Mouse (Mus musculus) lung, embryonic 14.5 days (tissue): ENCODE results near the gene Lrch4. TPM values are rescaled to one million over a fixed set of nuclear protein-coding genes. Genes with fewer than 3 reads are reported as not detected.
A peak's percentile ranks its signal among the peaks of the same experiment; 100 is the strongest.

Source experiments
- ATAC-seq: fragments of 200-750 bp; cut with Nextera tagmentation; 2 replicates; pipeline ENCODE4 v1.8.0; 2017; ENCODE audit warnings: mild to moderate bottlenecking, moderate TSS enrichment, moderate library complexity; ENCODE audit not compliant: insufficient read depth
- DNase-seq: peaks from one replicate; pipeline ENCODE4 v3.0.0-alpha.2; 2015
- H3K27ac ChIP-seq: fragments of 300-500 bp; sonication (generic); 2 replicates; pipeline ENCODE4 v1.5.1; 2014; ENCODE audit warnings: low read depth, mild to moderate bottlenecking, moderate library complexity
- H3K27me3 ChIP-seq: fragments of 300-500 bp; sonication (generic); 2 replicates; pipeline ENCODE4 v1.6.1; 2014; ENCODE audit warnings: low read length, control low read depth; ENCODE audit not compliant: insufficient read depth
- H3K36me3 ChIP-seq: fragments of 300-500 bp; sonication (generic); 2 replicates; pipeline ENCODE4 v1.6.1; 2014; ENCODE audit warnings: control low read depth; ENCODE audit not compliant: insufficient read depth
- H3K4me1 ChIP-seq: fragments of 300-500 bp; sonication (generic); 2 replicates; pipeline ENCODE4 v1.6.1; 2014; ENCODE audit warnings: antibody characterized with exemption, control low read depth; ENCODE audit not compliant: insufficient read depth
- H3K4me2 ChIP-seq: fragments of 300-500 bp; sonication (generic); 2 replicates; pipeline ENCODE4 v1.6.1; 2014; ENCODE audit warnings: mild to moderate bottlenecking
- H3K4me3 ChIP-seq: fragments of 300-500 bp; sonication (generic); 2 replicates; pipeline ENCODE4 v1.5.1; 2014; ENCODE audit warnings: low read depth, low read length
- H3K9ac ChIP-seq: fragments of 300-500 bp; sonication (generic); 2 replicates; pipeline ENCODE4 v1.6.1; 2014
- H3K9me3 ChIP-seq: fragments of 300-500 bp; sonication (generic); 2 replicates; pipeline ENCODE4 v1.6.1; 2016; ENCODE audit warnings: low read depth, low read length, control low read depth
- CTCF ChIP-seq: IDR thresholded peaks from 2 replicates; pipeline ENCODE4 v1.5.1; 2016; ENCODE audit warnings: antibody characterized with exemption, low read depth
- WGBS: fragments of 180-500 bp; shearing (Covaris S2); extraction: QIAGEN DNeasy Blood & Tissue Kit; methylation state at CpG from one replicate; pipeline ENCODE4 v1.1.7; 2014; 5-methylcytosine and 5-hydroxymethylcytosine counted together
- polyA plus RNA-seq: library from polyadenylated mRNA; unstranded; fragments of >200 nt; fragmentation: Nextera tagmentation; extraction: Ambion mirVana; gene quantifications from 2 replicates; pipeline ENCODE4 v1.2.1, GENCODE M21; 2014

Lrch4 gene
- polyA plus RNA-seq, 1 experiment from 2014 or later: 40.5 TPM

- Histone ChIP-seq H3K36me3 (no peaks in the 10 kb centered on the region), H3K4me3 (no peak overlapping the region), H3K27ac (peak overlapping the region; percentile 50; the same call in 1 of the 2 replicates), H3K4me2 (no peak overlapping the region), H3K9me3 (no peaks in the 10 kb centered on the region), H3K9ac (no peak overlapping the region), H3K27me3 (no peaks in the 10 kb centered on the region), H3K4me1 (peaks cover 7% of the 10 kb centered on the region; the same call in 1 of the 2 replicates)
- TF ChIP-seq CTCF: no peak
- 81% methylated on average over 6 of the region's 6 CpGs for WGBS
- no peak for DNase-seq
- ATAC-seq: no peak
Observed at GRCm38 (mm10) chr5:137686127-137686790, 57.3 kb downstream of the Lrch4 start.

GRCm38 (mm10) chr5:137689974-137690373 lies 61.1 kb downstream of the Lrch4 start:
- DNase-seq (no peak), ATAC-seq (no peak)
- Histone ChIP-seq H3K27ac (no peak overlapping the region), H3K9me3 (no peaks in the 10 kb centered on the region), H3K36me3 (no peaks in the 10 kb centered on the region), H3K4me1 (no peaks in the 10 kb centered on the region), H3K27me3 (no peaks in the 10 kb centered on the region), H3K4me2 (no peak overlapping the region), H3K4me3 (no peak overlapping the region), H3K9ac (no peak overlapping the region)
- no peak for TF ChIP-seq CTCF
- WGBS: 65% methylated on average over 3 of the region's 3 CpGs

GRCm38 (mm10) chr5:137690531-137690930 lies 61.6 kb downstream of the Lrch4 start:
- DNase-seq (no peak), ATAC-seq (no peak)
- H3K27me3 ChIP-seq: no peaks in the 10 kb centered on the region
- no peak overlapping the region for H3K4me2 ChIP-seq
- no peaks in the 10 kb centered on the region for H3K36me3 ChIP-seq
- no peak overlapping the region for H3K9ac ChIP-seq
- no peaks in the 10 kb centered on the region for H3K4me1 ChIP-seq
- no peak overlapping the region for H3K27ac ChIP-seq
- no peaks in the 10 kb centered on the region for H3K9me3 ChIP-seq
- TF ChIP-seq CTCF: no peak
- no peak overlapping the region for H3K4me3 ChIP-seq
- WGBS: 47% methylated on average over 9 of the region's 9 CpGs

Other genes with a start within 250 kb of the Lrch4 start
- 0.18 and 0.24 TPM in 2 replicates for gene Zan, start 152.1 kb upstream of the Lrch4 start, polyA plus RNA-seq
- 54.3 and 58.4 TPM in 2 replicates for gene Pop7, start 126.6 kb upstream of the Lrch4 start, polyA plus RNA-seq
- gene Gigyf1, start 110.6 kb upstream of the Lrch4 start, polyA plus RNA-seq: 11.1 and 11.6 TPM in 2 replicates
- gene Epo, start 95.9 kb upstream of the Lrch4 start, polyA plus RNA-seq: 0.37 and 0.38 TPM in 2 replicates
- 411 and 440 TPM in 2 replicates for gene Gnb2, start 95.6 kb upstream of the Lrch4 start, polyA plus RNA-seq
- gene Actl6b, start 75.6 kb upstream of the Lrch4 start, polyA plus RNA-seq: 0.26 TPM in 1 of 2 replicates, not detected in the other
- 0.31 and 0.47 TPM in 2 replicates for gene Tfr2, start 59.3 kb upstream of the Lrch4 start, polyA plus RNA-seq
- 33.9 and 37.8 TPM in 2 replicates for gene Mospd3, start 28.1 kb upstream of the Lrch4 start, polyA plus RNA-seq
- gene Pcolce, start 15.3 kb upstream of the Lrch4 start, polyA plus RNA-seq: 130 and 148 TPM in 2 replicates
- 0.19 TPM in 1 of 2 replicates, not detected in the other for gene Fbxo24, start 119 bp upstream of the Lrch4 start, polyA plus RNA-seq
- 9.2 and 11.7 TPM in 2 replicates for gene Gm20605, start 54 bp downstream of the Lrch4 start, polyA plus RNA-seq
- 6.4 and 8.1 TPM in 2 replicates for gene Sap25, start 12.2 kb downstream of the Lrch4 start, polyA plus RNA-seq
- gene Irs3, start 16.6 kb downstream of the Lrch4 start, polyA plus RNA-seq: 0.08 TPM in 1 of 2 replicates, not detected in the other
- gene Agfg2, start 55.6 kb downstream of the Lrch4 start, polyA plus RNA-seq: 10.9 and 12.2 TPM in 2 replicates
- 0.91 and 0.93 TPM in 2 replicates for gene Nyap1, start 112.5 kb downstream of the Lrch4 start, polyA plus RNA-seq
- gene Tsc22d4, start 116.6 kb downstream of the Lrch4 start, polyA plus RNA-seq: 127 TPM in 2 replicates
- 33.7 and 40.9 TPM in 2 replicates for gene Ppp1r35, start 149.7 kb downstream of the Lrch4 start, polyA plus RNA-seq
- gene Mepce, start 158.5 kb downstream of the Lrch4 start, polyA plus RNA-seq: 13.1 and 14.5 TPM in 2 replicates
- gene Zcwpw1, start 158.7 kb downstream of the Lrch4 start, polyA plus RNA-seq: 25.9 and 26.1 TPM in 2 replicates
- 2.2 and 3.0 TPM in 2 replicates for gene Pilra, start 207.2 kb downstream of the Lrch4 start, polyA plus RNA-seq
- 0.41 and 1.1 TPM in 2 replicates for gene Pilrb1, start 229.0 kb downstream of the Lrch4 start, polyA plus RNA-seq
- 0.37 and 0.83 TPM in 2 replicates for gene Pilrb2, start 242.7 kb downstream of the Lrch4 start, polyA plus RNA-seq